Mouse (Mus musculus) left cerebral cortex, postnatal 4 days (tissue): ENCODE data around the gene Stk33. TPM values are rescaled to one million over a fixed set of nuclear protein-coding genes. Genes with fewer than 3 reads are reported as not detected.

ENCODE experiments used
- DNase-seq: peaks from one replicate; pipeline ENCODE4 v3.0.0-alpha.2; 2022
- intact Hi-C: fragments of 180-260 bp; cut with DNase I; formaldehyde crosslinking; loops from one replicate; pipeline ENCODE4 v1.15.1; 2025
- total RNA-seq, 2 experiments: library from RNA; stranded (reverse); gene quantifications; 2 replicates each; pipeline ENCODE4 v1.2.3; 2021

Stk33 gene
- total RNA-seq, 2 experiments from 2014 or later = 1.9 to 2.7 TPM

DNA sequence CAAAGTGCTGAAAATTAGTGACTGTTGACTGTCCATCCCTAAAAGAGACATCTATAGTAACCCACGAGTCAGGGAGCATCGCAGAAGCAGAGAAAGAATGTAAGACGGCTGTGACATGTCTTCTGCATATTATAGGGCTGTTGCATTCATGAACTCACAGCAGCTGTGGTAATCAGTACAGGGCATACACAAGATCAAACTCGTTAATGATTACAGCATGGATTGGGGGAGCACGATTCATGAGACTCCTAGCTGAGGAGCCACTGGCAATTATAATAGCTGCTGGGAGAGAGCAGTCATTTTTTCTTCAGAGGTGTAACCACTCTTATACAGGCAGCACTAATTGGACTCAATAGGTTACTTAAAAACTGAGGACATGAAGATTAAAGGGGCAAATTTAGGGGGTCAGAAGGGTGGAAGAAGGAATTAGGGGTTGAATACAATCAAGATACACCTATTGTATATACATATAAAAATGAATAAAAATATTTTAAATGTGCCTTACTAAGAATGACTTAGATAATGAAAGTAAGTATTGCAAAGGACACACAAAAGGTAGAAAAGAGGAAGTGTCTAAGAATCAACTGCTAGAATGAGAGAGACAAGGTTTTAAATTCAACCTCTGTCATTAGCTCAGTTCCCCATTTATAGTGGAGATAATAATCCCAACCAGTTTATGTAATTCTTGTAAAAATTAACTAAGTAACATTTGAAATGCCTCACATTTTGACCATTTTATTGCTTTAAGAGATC lies 80.3 kb downstream of the Stk33 start:
- intact Hi-C loops = no loop called here
- DNase-seq = no peak

DNA sequence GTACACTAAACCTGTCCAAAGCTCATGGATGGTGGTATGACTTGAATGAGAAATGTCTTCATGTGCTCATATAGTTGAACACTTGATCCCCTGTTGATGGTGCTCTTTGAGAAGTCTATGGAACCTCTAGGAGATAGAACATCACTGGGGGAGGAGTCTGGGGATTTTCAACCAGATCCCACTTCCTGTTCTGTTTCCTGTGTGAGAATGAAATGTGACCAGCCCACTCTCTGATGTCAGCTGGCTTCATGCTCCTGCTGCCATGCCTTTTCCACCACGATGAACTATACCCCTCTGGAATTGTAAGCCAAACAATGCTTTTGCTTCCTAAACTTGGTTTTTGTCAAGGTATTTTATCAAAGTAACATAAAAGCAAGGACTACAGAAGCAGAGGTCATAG lies 81.0 kb downstream of the Stk33 start:
- DNase-seq = no peak
- intact Hi-C loops = no loop called here

DNA sequence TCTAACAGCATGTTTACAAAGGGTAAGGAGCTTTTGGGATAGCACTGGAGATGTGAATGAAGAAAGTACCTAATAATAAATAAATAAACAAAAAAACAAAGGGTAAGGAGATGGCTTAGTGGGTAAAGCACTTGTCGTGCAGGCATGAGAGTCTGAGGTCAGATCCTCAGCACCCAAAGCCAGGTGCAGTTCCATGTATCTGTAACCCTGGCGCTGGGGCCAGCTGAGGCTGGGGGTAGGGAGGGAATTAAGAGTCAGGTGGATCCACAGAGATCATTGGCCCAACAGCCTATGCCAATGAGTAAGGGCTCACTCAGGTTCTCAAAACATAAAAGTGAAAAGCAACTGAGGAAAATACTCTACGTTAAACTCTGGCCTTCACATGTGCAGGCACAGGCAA lies 91.6 kb downstream of the Stk33 start:
- DNase-seq = no peak
- intact Hi-C loops = no loop called here

DNA sequence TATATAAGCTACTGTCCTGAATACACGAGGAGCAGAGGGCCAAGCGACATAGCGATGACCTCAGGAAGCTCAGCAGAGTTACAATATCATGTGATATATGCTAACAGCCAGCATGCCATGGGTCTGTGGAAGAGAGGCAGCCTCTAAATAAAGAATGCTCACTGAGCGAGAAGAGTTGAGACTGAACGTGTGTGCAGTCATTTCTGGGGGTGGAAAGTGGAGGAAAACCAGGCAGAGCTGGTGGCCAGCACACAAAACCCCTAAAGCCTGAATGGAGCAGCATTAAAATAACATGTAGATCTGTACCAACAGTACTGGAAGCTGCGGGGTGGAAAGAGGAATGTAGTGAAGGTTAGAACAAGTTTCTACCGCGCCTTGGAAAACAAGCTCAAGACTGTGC lies 107.2 kb downstream of the Stk33 start:
- intact Hi-C loops = no loop called here
- DNase-seq = no peak

DNA sequence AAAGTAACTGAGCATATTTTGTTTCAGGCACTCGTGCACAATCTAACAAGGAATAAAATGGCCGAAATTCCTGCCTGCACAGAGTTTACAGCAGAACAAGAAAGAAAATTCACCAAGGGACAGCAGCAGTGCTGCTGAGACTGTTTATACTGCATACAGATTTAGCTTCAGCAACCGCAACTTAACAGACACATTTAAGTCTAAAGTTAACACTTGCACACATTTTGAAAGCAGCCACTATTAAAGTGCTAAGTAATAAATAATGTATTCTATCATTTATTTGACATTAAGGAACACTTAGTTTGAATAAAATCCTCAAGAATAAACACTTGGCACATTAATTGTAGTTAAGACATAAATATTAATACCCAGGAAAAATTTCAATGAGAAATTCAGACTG lies 110.1 kb downstream of the Stk33 start:
- DNase-seq = no peak

DNA sequence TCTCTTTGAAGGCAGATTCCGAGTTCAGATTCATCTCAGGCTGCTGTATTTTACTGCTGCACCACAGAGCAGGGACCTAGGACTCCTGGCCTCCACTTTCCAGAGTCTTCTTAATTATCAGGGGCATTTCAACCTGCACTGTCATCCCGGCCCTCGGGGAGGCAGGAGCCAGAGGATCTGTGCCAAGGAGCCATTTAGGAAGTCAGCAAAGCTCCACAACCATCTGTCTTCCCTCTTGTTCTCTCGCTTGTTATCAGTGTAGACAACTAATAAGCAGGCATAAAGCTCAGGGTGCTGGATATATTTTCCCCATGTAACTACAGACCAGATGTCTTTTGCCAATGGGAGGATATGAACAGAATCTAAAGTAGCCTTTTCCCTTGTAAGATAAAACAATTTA lies 112.1 kb downstream of the Stk33 start:
- intact Hi-C loops = no loop called here
- peak; percentile 60 for DNase-seq

More for the DNA sequence above, 110.1 kb downstream of the Stk33 start:
- intact Hi-C loops = no loop called here

DNA sequence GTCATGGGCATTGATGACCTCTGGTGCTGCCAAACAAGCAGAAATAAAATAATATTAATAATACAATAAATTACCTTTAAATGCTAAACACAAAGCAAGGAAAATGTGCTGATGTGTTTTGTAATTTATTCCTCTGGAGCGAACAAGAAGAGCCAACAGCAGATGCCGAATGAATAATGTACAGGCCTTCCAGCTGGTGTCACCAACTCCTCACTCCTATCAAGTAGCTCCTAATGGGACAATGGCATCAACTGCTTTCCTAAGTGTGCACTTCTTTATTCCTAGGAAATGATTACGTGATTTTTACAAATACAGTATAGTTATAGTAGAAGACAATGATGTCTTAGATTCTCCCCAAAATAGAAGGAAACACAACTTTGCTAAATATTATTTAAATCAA lies 113.2 kb downstream of the Stk33 start:
- intact Hi-C loops = no loop called here
- DNase-seq = no peak

DNA sequence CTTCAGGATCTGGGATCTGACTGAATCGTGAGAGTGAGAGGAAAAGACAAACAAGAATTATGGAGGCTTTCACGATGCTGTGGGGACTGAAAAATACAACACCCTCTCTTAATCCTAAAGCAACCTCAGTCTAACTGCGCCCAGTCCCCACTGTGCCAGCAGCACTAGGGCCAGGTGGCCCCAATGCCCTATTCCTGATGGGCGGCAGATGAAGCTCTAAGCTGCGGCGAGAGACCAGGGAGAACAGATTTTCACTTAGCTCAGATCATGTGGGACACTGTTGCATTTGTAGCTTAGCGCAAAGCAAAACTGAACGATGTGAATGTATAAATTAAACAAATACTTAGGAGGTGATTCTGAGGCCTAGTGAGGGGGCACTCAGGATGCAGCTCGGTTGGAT lies 113.7 kb downstream of the Stk33 start:
- peak; percentile 3 for DNase-seq
- intact Hi-C loops = no loop called here

DNA sequence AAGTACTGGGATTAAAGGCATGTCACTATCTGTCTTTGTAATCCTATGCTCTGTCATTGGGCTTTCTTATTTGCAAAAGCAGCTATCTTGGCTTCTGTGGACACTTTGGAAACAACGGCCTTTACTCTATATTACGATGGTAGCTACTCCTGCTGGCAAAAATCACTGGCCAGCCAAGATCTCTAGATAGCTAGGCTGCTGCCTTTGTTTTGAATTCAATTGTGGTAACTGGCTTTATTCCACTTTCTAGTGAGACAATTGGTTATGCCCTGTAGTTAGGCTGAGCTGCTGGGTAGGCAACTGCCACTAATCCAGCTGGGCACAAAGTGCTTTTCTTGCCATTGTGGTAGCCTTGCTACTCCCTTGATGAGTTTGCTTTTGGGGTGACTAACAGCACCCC lies 129.4 kb downstream of the Stk33 start:
- intact Hi-C loops = no loop called here
- DNase-seq = no peak

DNA sequence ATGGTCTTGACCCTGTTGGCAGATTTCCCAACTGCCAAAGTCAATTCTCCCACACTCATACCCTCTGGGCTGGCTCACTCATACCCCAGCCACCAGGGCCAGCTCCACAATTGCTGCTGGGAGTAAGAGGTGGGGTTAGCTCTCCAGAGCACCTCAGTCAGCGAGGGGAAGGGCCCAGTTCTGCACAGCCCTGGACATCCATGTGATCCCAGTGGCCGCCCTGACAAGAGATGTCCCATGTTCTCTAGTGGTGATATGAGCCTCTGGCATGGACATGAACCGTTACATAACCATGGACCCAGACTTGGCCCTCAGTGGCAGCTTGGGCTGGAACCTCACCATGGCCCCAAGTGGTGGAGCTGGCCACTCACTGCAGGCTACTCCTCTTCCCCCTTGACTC lies 143.1 kb downstream of the Stk33 start:
- intact Hi-C loops = no loop called here
- DNase-seq = no peak

DNA sequence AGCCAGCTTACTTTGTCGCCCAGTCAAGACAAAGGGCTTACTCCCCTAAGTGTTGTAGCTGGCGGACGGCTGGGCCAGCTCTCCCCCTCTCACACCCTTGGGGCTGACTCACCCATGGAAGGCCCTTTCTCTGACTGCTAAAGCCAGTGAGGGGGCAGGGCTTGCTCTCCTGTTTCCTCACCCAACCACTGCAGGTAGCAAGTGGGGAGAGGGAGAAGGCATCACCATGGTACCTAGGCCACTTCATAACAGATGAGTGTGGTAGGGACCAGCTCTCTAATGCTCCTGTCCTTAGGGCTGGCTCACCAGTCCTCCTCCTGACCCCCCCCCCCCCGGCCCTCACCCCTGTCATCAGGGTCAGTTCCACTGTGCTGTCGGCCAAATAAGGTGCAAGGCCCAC lies 143.5 kb downstream of the Stk33 start:
- intact Hi-C loops = no loop called here
- no peak for DNase-seq

DNA sequence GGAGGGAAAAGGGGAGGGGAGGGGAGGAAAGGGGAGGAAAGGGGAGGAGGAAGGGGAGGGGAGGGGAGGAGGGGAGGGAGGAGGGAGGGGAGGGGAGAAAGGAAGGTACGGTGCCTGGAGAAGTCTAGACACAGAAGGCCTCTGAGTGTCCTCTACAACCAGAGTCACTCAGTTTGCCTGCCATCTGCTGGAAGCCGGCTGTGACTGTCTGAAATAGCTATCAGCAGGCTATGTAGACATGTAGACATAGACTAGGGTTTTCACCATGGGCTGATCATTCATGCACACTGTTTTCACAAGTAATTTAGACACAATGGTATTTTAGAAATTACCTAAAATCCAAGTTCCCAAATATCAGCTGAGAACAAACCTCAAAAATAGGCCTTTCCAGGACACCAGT lies 148.4 kb downstream of the Stk33 start:
- intact Hi-C loops = no loop called here
- peak; percentile 14 for DNase-seq

DNA sequence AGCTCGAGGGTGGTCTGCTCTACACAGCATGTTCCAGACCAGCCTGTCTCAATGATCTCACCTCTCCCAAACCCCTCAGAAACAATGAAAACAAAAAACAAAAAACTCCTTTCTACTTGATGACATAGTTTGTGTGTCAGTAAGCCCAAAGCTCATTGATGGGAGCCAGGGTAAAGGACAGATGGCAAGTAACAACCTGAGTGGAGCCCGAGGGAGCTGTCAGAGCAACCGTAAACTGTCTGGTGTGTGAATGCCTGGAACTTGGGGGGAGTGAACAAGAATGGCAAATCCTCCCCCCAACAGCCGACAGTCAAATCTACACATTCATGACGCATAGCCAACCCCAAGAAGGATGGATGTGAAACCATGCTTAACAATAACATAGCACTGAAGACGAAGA lies 149.8 kb downstream of the Stk33 start:
- no peak for DNase-seq
- intact Hi-C loops = no loop called here

DNA sequence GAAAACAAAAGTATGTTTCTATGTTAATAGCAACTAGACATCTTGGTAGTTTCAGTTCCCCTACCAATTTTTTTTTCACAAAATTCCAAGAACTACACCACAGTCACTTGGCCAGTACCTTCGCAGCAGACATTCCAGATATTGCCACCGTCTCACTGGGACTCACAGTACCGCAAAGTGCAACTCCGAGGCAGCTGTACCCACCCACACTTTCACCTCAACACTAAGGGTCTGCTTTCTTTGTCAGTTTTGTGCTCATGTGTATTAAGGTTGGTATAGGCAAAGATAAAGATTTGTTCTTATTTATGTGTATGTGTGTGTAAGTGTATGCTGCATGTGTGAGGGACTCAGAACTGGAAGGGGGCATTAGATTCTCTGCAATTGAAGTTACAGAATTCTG lies 156.8 kb downstream of the Stk33 start:
- DNase-seq = no peak

DNA sequence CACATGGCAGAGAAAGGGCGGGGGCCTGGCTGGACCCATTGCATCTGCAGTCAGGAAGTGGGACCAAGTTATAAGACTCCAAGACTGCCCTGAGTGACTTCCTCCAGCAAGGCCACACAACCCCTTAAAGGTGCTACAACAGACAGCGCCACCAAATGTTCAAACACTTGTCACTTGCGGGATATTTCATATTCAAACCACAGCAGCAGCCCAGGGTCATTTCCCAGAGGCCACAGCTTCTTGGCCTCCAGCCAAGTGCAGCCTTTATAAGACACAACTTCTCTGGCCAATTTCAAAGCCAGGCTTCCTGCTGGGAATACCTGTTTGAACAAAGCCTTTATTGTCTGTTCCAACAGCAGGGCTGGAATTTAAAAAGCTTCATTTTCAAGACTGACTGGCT lies 162.3 kb downstream of the Stk33 start:
- intact Hi-C loops = no loop called here
- DNase-seq = peak; percentile 15

More for the DNA sequence above, 156.8 kb downstream of the Stk33 start:
- intact Hi-C loops = no loop called here

DNA sequence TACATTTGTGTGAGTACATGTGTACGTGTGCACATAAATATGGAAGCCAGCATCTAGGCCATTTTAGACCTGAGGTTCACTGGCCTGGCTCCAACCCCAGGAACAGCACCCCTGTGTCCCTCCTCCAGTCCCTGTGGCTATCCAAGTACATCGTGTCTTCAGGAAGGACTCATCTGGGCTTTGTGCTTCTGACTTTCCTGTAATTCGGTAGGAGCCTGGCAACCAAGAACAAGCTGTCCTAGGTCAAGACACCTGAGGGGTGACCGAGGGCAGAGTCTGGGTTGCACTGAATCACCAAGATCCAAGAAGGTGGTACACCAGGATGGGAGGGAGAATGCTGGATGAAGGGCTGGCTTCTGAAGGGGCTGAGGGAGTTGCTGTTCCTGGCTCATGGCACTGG lies 163.0 kb downstream of the Stk33 start:
- intact Hi-C loops = no loop called here
- no peak for DNase-seq

DNA sequence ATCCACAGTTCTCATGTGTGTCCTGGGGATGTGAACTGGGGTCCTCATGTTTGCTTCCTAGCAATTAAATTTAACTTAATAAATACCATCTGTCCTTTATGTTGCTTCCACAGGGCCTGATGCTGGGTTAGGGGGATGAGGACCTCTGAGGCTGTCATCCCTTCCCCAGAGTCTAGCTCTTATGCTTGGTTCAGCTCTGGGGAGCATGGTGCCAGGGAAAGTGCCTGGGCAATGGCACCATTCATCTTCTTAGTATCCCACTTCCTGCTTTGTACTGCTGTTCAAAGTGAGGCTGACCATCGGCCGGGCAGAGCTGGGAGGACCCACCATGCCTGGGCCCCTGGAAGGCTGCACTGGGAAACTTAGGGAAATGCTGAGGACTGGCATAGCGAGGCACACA lies 163.7 kb downstream of the Stk33 start:
- no peak for DNase-seq
- intact Hi-C loops = no loop called here

DNA sequence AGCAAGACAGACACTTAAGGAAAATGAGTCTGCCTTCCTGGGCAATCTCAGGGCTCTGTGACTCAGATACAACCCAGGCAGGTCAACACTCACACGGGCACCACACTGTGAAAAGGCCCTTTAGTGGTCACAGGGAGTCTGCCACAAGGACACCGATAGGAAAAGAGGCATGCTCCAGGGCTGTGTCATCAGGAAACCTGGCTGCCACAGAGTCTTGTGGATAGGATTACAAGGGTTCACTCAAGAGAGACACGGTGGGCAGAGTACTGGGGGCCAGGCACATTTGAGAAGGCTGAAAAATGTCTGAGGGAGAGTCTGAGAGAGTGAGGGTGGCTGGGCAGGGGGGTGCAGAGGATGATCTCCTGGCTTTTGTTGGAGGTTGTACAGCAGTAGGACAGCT lies 164.6 kb downstream of the Stk33 start:
- intact Hi-C loops = no loop called here
- no peak for DNase-seq

DNA sequence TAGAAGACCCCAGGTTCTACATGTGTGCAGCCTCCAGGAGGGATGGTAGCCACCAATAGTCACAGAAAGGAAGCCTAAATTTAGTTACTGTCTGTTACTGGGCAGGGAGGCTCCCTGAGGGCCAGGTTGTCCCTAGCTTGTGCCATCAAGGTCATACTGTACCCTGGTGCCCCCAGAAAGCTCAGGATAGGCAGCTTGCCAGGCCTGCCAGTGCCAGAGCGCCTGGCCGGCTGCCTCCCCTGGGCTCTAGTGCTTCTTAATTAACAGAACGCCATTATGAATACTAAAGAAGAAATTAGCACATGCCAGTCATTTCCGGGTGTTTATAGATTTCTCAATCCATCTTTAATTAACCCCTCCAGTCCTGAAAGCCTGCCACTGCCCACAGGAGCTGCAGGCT lies 169.8 kb downstream of the Stk33 start:
- peak; percentile 48 for DNase-seq
- intact Hi-C loops = no loop called here

DNA sequence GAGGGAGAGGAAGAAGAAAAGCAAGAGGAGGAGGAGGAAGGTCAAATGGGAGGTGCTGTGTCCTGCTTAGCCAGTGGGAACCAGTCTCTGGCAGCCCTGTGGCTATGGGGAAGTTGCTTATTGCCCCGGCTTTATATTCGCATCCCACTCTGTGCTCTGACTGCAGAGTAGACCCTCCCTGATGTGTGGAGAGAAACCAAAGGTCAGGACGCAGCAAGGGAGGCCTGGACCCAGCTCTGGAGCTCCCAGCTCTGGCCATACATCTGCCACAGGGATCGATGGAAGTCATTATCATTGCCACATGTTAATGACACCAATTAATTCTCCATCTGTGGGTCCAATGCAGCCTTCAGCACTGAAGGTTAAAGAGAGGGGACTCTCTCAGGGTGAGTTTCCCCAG lies 171.5 kb downstream of the Stk33 start:
- intact Hi-C loops = no loop called here

DNA sequence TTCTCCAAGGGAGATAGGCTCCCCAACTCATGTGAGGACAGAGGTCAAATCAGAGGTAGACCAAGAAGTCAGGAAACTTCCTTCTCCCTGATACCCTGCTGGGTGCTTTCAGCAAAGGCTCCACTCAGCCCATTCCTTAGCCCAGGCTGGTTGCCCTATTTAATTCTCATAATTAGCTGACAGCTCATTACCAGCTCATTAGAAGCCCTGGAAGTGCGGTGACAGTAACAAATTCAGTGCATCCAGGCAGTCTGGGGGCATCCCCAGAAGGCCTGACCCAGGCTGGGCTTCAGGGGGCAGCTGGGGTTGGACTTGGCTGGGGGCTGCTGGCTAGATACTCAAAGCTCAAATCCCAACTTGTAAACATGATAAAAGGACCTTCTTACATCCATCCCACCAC lies 172.7 kb downstream of the Stk33 start:
- intact Hi-C loops = no loop called here

More for the DNA sequence above, 171.5 kb downstream of the Stk33 start:
- no peak for DNase-seq

DNA sequence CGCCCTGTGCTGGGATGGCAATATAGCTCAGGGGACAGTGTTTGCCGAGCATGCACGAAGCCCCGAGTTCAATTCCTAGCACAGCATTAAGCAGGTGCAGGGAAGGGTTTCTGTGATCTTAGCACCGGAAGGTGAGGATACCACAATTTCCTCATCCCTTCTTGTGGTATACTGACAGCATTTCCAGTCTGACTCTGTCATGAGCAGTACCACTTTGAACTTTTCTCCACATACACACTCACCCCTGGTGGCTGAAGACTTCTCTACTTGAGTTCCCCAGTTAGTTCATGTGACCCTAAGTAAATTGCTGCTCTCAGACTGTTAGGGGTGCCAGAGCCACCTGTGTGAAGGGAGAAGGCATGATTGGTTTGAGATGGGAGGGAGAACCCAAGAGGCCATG lies 173.3 kb downstream of the Stk33 start:
- no peak for DNase-seq
- intact Hi-C loops = no loop called here

More for the DNA sequence above, 172.7 kb downstream of the Stk33 start:
- DNase-seq = no peak
